Mouse (Mus musculus): ENCODE data around the gene Apol6.

DNA sequence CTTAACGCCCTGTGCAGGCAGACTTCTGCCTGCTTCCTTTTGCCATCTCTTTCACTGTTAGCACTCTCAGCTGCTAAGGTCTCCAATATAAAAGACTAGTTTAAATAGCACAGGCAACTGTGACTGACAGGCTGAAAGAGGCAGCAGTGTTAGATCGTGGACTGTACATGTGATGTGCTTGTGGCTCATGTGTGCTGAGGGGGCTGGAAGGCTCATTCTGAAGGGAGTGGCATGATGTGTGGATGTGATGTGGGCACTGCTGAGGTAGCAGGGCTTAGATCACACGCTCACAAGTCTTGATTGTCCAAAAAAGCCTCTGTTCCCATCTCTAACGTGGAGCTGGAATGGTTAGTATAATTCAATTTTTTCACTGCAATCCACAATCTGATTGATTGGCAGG lies 46.9 kb downstream of the Apol6 start:
- TF ChIP-seq EP300 (IDR thresholded peaks at IDR 0.05; ENCODE audit: insufficient read depth, low read depth, low read length) (no peak), POLR2A (IDR thresholded peaks at IDR 0.05; ENCODE audit: insufficient read depth, low read depth, low read length) (no peak), CTCF (IDR thresholded peaks at IDR 0.05) (no peak)

All from heart, adult 2 months (tissue).